Mouse (Mus musculus): ENCODE data around the gene Irx1. TPM values are rescaled to one million over a fixed set of nuclear protein-coding genes. Genes with fewer than 3 reads are reported as not detected.

The Irx1 gene
- not detected in 2 replicates for polyA plus RNA-seq (2014; fragmentation: Nextera tagmentation; extraction: Ambion mirVana)

DNA sequence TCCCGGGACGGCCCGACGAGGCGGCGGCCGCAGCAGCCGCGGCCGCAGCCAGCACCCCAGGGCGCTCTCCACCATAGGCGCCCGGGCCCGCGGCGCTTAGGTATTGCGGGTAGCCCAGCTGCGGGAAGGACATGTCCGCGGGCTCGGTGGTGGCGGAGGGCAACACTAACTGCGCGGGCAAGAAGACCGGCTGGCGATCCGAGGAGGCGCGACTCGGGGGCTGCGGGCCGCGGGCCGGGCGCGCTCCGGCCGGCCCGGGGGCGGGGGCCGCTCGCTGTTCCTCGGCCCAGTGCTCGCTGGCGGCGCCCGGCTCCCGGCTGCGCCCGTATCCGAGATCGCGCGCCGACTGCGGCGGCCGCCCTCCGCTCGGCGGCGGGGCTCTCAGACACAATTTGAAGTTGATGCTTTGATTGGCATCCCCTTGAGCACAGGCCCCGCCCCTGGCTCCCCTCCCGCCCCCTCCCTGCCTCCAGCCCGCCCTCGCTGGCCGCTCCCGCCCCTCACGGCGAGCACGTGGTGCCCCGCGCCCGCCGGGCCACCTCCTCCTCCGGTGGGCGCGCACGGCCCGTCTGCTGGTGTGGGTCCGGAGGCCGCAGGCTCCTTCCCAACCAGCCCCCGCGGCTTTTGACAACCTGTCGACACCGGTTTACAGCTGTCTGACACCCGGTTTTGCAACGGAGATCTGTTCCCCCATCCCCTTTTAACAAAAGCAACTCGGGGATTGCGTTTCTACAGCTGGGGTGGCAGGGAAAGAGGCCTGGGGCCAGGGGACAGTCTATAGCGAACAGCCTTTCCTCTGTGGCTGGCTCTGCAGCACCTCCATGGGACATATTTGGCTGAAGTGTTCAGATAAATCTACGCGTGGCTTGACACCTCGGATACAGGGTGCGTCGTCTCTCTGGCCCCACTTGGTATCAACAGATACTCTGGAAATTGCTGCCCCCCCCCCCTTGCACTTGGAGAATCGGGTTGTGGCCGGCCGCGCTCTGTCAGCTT, at the start of gene Irx1:
Irx1 (minus strand) TSS at position 368 of the 996 bp plus-strand sequence.
- DNase-seq (ENCODE audit: low spot score), result peak; percentile 77
- H3K36me3 ChIP-seq (ENCODE audit: control insufficient read depth, insufficient read depth, low read length), result no peaks in the 10 kb centered on the region
- peaks cover 99% of the 10 kb centered on the region for H3K27me3 ChIP-seq (replicated peaks; ENCODE audit: control insufficient read depth, insufficient read depth, low read length)
- H3K4me1 ChIP-seq (replicated peaks; ENCODE audit: control insufficient read depth, insufficient read depth, low read length), result peaks cover 11% of the 10 kb centered on the region
- H3K4me3 ChIP-seq (ENCODE audit: low read depth, low read length), result peak within 1 kb of the TSS; percentile 35
- under 1% methylated on average over 79 of the region's 100 CpGs for WGBS
- peak; percentile 38; the same call in 1 of the 2 replicates for ATAC-seq (replicated peaks; ENCODE audit: low FRiP score, low TSS enrichment, low read depth)
- H3K27ac ChIP-seq (ENCODE audit: low read depth), result no peak within 1 kb of the TSS
- H3K9me3 ChIP-seq (ENCODE audit: control insufficient read depth, low read length), result no peaks in the 10 kb centered on the region
- H3K4me2 ChIP-seq (ENCODE audit: low read length), result peak within 1 kb of the TSS; percentile 61
- H3K9ac ChIP-seq (ENCODE audit: low read length), result no peak within 1 kb of the TSS

DNA sequence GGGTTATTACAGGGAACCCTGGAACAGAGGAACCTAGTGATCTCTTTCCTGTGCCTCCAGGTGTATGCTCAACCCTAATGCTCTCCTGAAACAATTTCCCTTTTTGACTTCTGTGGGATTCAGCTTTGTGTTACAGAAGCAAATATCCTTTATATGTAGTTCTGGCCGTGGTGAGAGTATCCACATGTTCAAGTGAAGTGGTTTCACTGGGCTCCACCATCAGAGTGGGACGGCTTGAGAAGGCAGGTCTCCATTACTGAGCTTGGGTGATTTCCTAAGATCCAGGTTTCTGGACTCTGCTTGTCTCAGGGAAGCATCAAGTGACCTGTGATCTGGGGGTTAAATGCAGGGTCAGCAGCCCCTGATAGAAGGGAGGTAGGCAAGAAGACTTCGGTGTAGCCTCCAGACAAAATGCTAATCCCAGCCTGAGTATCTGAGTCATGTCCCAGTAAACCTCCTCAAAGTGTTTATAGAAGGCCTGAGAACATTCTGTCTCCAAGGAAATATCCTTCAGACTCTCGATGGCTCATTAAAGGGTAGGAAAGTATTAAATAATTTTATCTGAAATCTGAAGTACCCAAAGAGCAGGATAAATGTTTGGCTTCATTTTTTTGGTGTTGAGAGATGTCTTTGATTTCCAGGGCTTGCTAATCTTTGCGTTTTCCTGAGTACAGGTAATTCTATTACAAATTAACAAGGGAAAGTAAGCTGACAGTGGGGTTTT, 16.6 kb upstream of the Irx1 start:
- Histone ChIP-seq H3K27ac (ENCODE audit: low read depth) (no peak overlapping the region), H3K9me3 (ENCODE audit: control insufficient read depth, low read length) (no peaks in the 10 kb centered on the region), H3K9ac (ENCODE audit: low read length) (no peak overlapping the region), H3K4me2 (ENCODE audit: low read length) (no peak overlapping the region), H3K36me3 (ENCODE audit: control insufficient read depth, insufficient read depth, low read length) (no peaks in the 10 kb centered on the region), H3K4me1 (replicated peaks; ENCODE audit: control insufficient read depth, insufficient read depth, low read length) (no peaks in the 10 kb centered on the region), H3K27me3 (replicated peaks; ENCODE audit: control insufficient read depth, insufficient read depth, low read length) (0 out of 2 replicates have a peak, but pooled peaks cover 3% of the 10 kb centered on the region), H3K4me3 (ENCODE audit: low read depth, low read length) (no peak overlapping the region)
- ATAC-seq (replicated peaks; ENCODE audit: low FRiP score, low TSS enrichment, low read depth) (no peak), DNase-seq (ENCODE audit: low spot score) (no peak)
- WGBS, result 53% methylated on average over 5 of the region's 5 CpGs

DNA sequence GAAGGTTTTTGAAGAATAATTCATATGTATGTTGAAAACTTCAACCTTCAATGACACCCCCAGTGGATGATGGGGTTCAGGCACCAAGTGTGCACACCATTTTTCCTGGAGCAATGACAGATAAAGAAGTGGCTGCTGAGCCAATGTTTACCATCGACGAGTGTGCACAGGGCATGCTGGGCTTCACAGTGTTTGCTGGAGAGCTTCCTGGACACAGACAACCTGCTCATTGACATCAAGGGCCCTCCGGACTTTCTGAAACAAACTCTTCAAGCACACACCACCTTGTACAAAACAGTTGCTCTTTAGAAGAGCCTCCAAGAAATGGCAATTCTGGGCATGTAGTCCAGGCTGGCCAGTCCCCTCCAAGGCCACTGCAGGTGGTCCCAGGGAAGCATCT, 12.2 kb upstream of the Irx1 start:
- no peaks in the 10 kb centered on the region for H3K9me3 ChIP-seq (ENCODE audit: control insufficient read depth, low read length)
- no peak overlapping the region for H3K9ac ChIP-seq (ENCODE audit: low read length)
- H3K4me1 ChIP-seq (replicated peaks; ENCODE audit: control insufficient read depth, insufficient read depth, low read length), result no peaks in the 10 kb centered on the region
- no peak overlapping the region for H3K4me2 ChIP-seq (ENCODE audit: low read length)
- H3K4me3 ChIP-seq (ENCODE audit: low read depth, low read length), result no peak overlapping the region
- DNase-seq (ENCODE audit: low spot score) (no peak), ATAC-seq (replicated peaks; ENCODE audit: low FRiP score, low TSS enrichment, low read depth) (no peak)
- whole genome bisulfite sequencing, result 57% methylated on average over 3 of the region's 3 CpGs
- H3K36me3 ChIP-seq (ENCODE audit: control insufficient read depth, insufficient read depth, low read length), result no peaks in the 10 kb centered on the region
- no peak overlapping the region for H3K27ac ChIP-seq (ENCODE audit: low read depth)
- H3K27me3 ChIP-seq (replicated peaks; ENCODE audit: control insufficient read depth, insufficient read depth, low read length), result peaks cover 16% of the 10 kb centered on the region; the same call in 1 of the 2 replicates

DNA sequence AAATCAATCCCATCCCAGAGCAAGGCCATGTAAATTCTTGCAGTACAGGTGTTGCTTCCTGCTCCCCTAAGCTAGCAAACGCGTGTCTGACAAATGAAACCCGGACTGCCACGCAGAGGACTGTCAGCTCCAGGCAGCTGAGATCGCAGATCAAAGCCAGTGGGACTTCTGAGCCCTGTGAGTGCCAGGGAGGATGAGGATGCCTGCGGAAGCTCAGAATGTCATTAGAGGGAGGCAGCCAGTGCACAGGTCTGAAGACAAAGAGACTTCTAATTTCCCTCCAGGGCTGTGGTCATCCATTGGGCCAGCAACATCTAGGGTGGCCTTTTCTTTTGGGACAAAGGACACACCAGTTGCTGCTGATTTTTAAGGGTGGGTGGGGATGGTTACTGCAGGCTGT, 4.8 kb upstream of the Irx1 start:
- no peak overlapping the region for H3K27ac ChIP-seq (ENCODE audit: low read depth)
- WGBS, result 0% methylated on average over 6 of the region's 6 CpGs
- no peak overlapping the region for H3K4me2 ChIP-seq (ENCODE audit: low read length)
- H3K36me3 ChIP-seq (ENCODE audit: control insufficient read depth, insufficient read depth, low read length), result no peaks in the 10 kb centered on the region
- no peak for DNase-seq (ENCODE audit: low spot score)
- peaks cover 89% of the 10 kb centered on the region for H3K27me3 ChIP-seq (replicated peaks; ENCODE audit: control insufficient read depth, insufficient read depth, low read length)
- ATAC-seq (replicated peaks; ENCODE audit: low FRiP score, low TSS enrichment, low read depth), result no peak
- H3K9ac ChIP-seq (ENCODE audit: low read length), result no peak overlapping the region
- H3K4me3 ChIP-seq (ENCODE audit: low read depth, low read length), result no peak overlapping the region
- H3K4me1 ChIP-seq (replicated peaks; ENCODE audit: control insufficient read depth, insufficient read depth, low read length), result peaks cover 6% of the 10 kb centered on the region
- no peaks in the 10 kb centered on the region for H3K9me3 ChIP-seq (ENCODE audit: control insufficient read depth, low read length)

DNA sequence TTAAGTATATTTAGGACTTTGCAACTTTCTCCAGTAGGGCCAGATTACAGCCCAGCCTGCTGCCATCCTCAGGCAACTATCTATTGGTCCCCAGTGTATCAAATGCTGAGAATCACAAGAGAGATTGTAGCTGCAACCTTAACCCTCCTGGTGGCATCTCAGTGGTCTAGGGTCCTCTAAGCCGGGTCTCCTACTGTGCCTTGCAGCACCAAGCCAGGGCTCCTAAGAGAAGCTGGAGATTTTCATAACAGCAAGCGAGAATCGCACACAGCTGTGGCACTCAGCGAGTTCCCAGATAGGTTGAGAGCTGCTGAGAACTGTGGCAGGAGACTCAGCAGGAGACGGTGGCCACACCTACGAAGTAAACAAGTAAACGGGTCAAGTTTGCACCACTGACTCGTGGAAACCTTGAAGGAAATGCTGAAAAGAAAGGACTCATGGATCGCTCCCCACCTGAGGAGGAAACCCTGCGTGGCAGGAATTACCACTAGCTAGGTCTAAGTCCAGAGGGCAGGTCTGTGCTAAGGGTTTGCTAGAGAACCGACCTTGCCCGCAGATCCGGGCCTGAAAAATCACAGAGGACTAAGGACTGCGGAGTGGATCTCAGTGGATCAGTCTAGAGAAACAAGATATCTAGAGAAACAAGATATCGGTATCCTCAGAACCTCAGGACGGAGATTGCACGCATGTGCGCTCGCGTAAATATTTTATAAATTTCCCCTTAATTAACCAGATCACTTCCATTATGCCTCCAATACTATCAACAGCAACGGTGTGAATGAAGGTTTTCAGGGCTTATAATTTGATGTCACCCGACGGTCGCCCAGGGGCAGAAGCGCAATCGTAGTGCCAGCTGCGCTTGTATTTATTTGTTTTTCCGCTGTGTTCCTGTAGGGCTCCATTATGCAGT, 4.1 kb upstream of the Irx1 start:
- ATAC-seq (replicated peaks; ENCODE audit: low FRiP score, low TSS enrichment, low read depth) (no peak), DNase-seq (ENCODE audit: low spot score) (no peak)
- no peaks in the 10 kb centered on the region for H3K9me3 ChIP-seq (ENCODE audit: control insufficient read depth, low read length)
- 3% methylated on average over 28 of the region's 28 CpGs for WGBS
- H3K36me3 ChIP-seq (ENCODE audit: control insufficient read depth, insufficient read depth, low read length), result no peaks in the 10 kb centered on the region
- no peak overlapping the region for H3K4me3 ChIP-seq (ENCODE audit: low read depth, low read length)
- H3K27ac ChIP-seq (ENCODE audit: low read depth), result no peak overlapping the region
- H3K4me1 ChIP-seq (replicated peaks; ENCODE audit: control insufficient read depth, insufficient read depth, low read length), result peaks cover 11% of the 10 kb centered on the region
- no peak overlapping the region for H3K4me2 ChIP-seq (ENCODE audit: low read length)
- H3K9ac ChIP-seq (ENCODE audit: low read length), result no peak overlapping the region
- peaks cover 95% of the 10 kb centered on the region for H3K27me3 ChIP-seq (replicated peaks; ENCODE audit: control insufficient read depth, insufficient read depth, low read length)

DNA sequence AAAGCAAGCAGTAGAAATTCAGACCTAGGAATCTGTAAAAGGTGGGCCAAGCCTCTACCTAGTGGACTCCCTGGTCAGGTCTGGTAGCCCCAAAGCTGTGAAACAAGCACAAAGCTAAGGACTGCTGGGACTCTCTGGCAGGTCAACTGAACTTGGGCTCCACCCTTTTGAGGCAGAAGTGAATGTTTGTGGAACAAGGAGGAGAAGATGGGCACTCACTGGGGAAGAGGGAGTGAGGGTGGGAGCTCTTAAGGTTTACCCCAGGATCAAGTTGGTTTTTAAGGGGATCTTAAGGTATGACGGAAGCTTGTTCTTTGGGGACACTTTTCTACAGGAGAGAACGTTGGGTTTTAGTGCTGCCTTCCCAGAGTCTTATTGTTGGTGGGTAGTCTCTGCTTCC, 3.1 kb upstream of the Irx1 start:
- H3K4me2 ChIP-seq (ENCODE audit: low read length), result no peak overlapping the region
- WGBS, result 15% methylated on average over 2 of the region's 2 CpGs
- peaks cover 11% of the 10 kb centered on the region for H3K4me1 ChIP-seq (replicated peaks; ENCODE audit: control insufficient read depth, insufficient read depth, low read length)
- no peaks in the 10 kb centered on the region for H3K36me3 ChIP-seq (ENCODE audit: control insufficient read depth, insufficient read depth, low read length)
- H3K9ac ChIP-seq (ENCODE audit: low read length), result no peak overlapping the region
- no peak overlapping the region for H3K4me3 ChIP-seq (ENCODE audit: low read depth, low read length)
- H3K27me3 ChIP-seq (replicated peaks; ENCODE audit: control insufficient read depth, insufficient read depth, low read length), result peaks cover 96% of the 10 kb centered on the region
- DNase-seq (ENCODE audit: low spot score), result no peak
- H3K9me3 ChIP-seq (ENCODE audit: control insufficient read depth, low read length), result no peaks in the 10 kb centered on the region
- no peak for ATAC-seq (replicated peaks; ENCODE audit: low FRiP score, low TSS enrichment, low read depth)
- H3K27ac ChIP-seq (ENCODE audit: low read depth), result no peak overlapping the region

DNA sequence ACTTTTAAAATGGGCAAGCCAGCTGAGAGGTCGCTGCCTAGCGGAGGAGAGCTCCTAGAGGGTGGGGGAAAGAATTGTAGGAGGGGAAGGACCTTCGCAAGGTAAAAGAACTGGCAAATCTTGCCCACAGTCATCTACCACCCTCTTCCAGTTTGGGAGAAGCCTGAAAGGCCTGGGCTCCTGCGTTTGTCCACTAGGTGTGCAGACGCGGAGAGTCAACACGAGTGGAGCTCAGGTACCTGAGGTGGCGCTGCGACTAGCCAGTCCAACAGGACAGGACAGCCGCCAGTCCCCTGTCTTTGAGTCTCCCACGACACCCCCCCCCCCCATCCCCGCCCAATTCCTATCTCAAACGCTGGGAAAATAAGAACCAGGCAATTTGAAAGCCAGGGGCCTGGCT, 843 bp upstream of the Irx1 start:
- H3K4me2 ChIP-seq (ENCODE audit: low read length), result no peak overlapping the region
- DNase-seq (ENCODE audit: low spot score) (no peak), ATAC-seq (replicated peaks; ENCODE audit: low FRiP score, low TSS enrichment, low read depth) (0 out of 2 replicates have a peak, but pooled peaks have one; percentile 38)
- peaks cover 11% of the 10 kb centered on the region for H3K4me1 ChIP-seq (replicated peaks; ENCODE audit: control insufficient read depth, insufficient read depth, low read length)
- peaks cover 99% of the 10 kb centered on the region for H3K27me3 ChIP-seq (replicated peaks; ENCODE audit: control insufficient read depth, insufficient read depth, low read length)
- H3K9me3 ChIP-seq (ENCODE audit: control insufficient read depth, low read length), result no peaks in the 10 kb centered on the region
- no peak overlapping the region for H3K9ac ChIP-seq (ENCODE audit: low read length)
- WGBS, result 3% methylated on average over 13 of the region's 13 CpGs
- H3K27ac ChIP-seq (ENCODE audit: low read depth), result no peak overlapping the region
- H3K36me3 ChIP-seq (ENCODE audit: control insufficient read depth, insufficient read depth, low read length), result no peaks in the 10 kb centered on the region
- no peak overlapping the region for H3K4me3 ChIP-seq (ENCODE audit: low read depth, low read length)

Measured in intestine, embryonic 14.5 days (tissue).